Mouse (Mus musculus): ENCODE measurements around the gene Prdm5. TPM values are rescaled to one million over a fixed set of nuclear protein-coding genes. Genes with fewer than 3 reads are reported as not detected.

The Prdm5 gene
- polyA plus RNA-seq, 1 experiment from 2014 or later = 7.2 TPM

- no peaks in the 10 kb centered on the region for H3K36me3 ChIP-seq (ENCODE audit: control insufficient read depth, insufficient read depth, low read length)
- H3K9ac ChIP-seq (ENCODE audit: low read length) = no peak overlapping the region
- DNase-seq (ENCODE audit: low spot score) = no peak
- H3K4me1 ChIP-seq (replicated peaks; ENCODE audit: control insufficient read depth, insufficient read depth) = no peaks in the 10 kb centered on the region
- no peak overlapping the region for H3K4me2 ChIP-seq (replicated peaks; ENCODE audit: low read depth)
- H3K9me3 ChIP-seq (ENCODE audit: control insufficient read depth, low read length) = no peaks in the 10 kb centered on the region
- TF ChIP-seq CTCF (IDR thresholded peaks at IDR 0.05; ENCODE audit: low read depth) (no peak), EP300 (optimal IDR thresholded peaks at IDR 0.05) (no peak)
- no peak overlapping the region for H3K27ac ChIP-seq (replicated peaks)
- 96% methylated on average over 1 of the region's 1 CpGs for WGBS
- no peaks in the 10 kb centered on the region for H3K27me3 ChIP-seq (ENCODE audit: control insufficient read depth, insufficient read depth, low read length)
- no peak for ATAC-seq (ENCODE audit: low FRiP score, low TSS enrichment)
- H3K4me3 ChIP-seq (ENCODE audit: low read depth, low read length) = no peak overlapping the region
Measured at GRCm38 (mm10) chr6:65878300-65878699, 99.5 kb downstream of the Prdm5 start.

- H3K9ac ChIP-seq (ENCODE audit: low read length) = no peak overlapping the region
- ATAC-seq (ENCODE audit: low FRiP score, low TSS enrichment) (no peak), DNase-seq (ENCODE audit: low spot score) (no peak)
- H3K27me3 ChIP-seq (ENCODE audit: control insufficient read depth, insufficient read depth, low read length) = no peaks in the 10 kb centered on the region
- no peak overlapping the region for H3K27ac ChIP-seq (replicated peaks)
- H3K4me2 ChIP-seq (replicated peaks; ENCODE audit: low read depth) = no peak overlapping the region
- H3K4me1 ChIP-seq (replicated peaks; ENCODE audit: control insufficient read depth, insufficient read depth) = no peaks in the 10 kb centered on the region
- H3K4me3 ChIP-seq (ENCODE audit: low read depth, low read length) = no peak overlapping the region
- TF ChIP-seq EP300 (optimal IDR thresholded peaks at IDR 0.05) (no peak), CTCF (IDR thresholded peaks at IDR 0.05; ENCODE audit: low read depth) (no peak)
- H3K36me3 ChIP-seq (ENCODE audit: control insufficient read depth, insufficient read depth, low read length) = no peaks in the 10 kb centered on the region
- WGBS = 97% methylated on average over 1 of the region's 1 CpGs
- H3K9me3 ChIP-seq (ENCODE audit: control insufficient read depth, low read length) = no peaks in the 10 kb centered on the region
Measured at GRCm38 (mm10) chr6:65888835-65889234, 110.0 kb downstream of the Prdm5 start.

DNA sequence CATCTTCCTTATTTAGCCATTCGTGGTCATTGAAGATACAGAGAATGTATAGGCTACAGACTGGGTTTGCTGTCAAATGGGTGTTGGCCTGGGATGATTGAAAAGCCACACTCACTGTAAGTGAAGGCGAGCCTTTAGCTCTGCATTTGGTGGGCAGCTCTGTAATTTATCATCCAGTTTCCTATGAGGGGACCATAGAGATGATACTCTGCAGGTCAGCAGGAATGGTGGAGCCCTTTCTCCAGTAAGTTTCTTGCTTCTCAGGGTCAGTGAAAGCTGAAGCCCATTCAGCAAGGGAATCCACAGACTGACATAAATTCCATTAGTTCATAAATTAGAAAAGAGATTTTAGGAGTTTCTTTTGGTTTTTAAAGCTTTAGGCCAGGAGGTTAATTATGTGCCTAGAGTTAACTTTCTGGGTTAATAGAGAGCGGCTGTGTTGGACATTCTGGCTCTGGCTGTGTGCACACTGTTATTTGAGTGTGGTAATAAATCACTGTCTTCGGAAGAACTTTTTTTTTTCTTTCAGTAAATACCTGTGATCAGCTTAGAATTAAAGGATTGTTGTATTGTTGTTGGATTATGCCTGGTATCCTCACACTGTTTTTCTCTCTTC is 113.4 kb downstream of the Prdm5 start:
- H3K4me1 ChIP-seq (replicated peaks; ENCODE audit: control insufficient read depth, insufficient read depth) = no peaks in the 10 kb centered on the region
- no peaks in the 10 kb centered on the region for H3K36me3 ChIP-seq (ENCODE audit: control insufficient read depth, insufficient read depth, low read length)
- H3K4me2 ChIP-seq (replicated peaks; ENCODE audit: low read depth) = no peak overlapping the region
- TF ChIP-seq EP300 (optimal IDR thresholded peaks at IDR 0.05) (no peak), CTCF (IDR thresholded peaks at IDR 0.05; ENCODE audit: low read depth) (no peak)
- H3K9me3 ChIP-seq (ENCODE audit: control insufficient read depth, low read length) = no peaks in the 10 kb centered on the region
- ATAC-seq (ENCODE audit: low FRiP score, low TSS enrichment) (no peak), DNase-seq (ENCODE audit: low spot score) (no peak)
- no peak overlapping the region for H3K27ac ChIP-seq (replicated peaks)
- H3K9ac ChIP-seq (ENCODE audit: low read length) = no peak overlapping the region
- no peaks in the 10 kb centered on the region for H3K27me3 ChIP-seq (ENCODE audit: control insufficient read depth, insufficient read depth, low read length)
- WGBS = 71% methylated on average over 4 of the region's 4 CpGs
- no peak overlapping the region for H3K4me3 ChIP-seq (ENCODE audit: low read depth, low read length)

GRCm38 (mm10) chr6:65906657-65907182 is 127.9 kb downstream of the Prdm5 start:
- H3K4me1 ChIP-seq (replicated peaks; ENCODE audit: control insufficient read depth, insufficient read depth) = no peaks in the 10 kb centered on the region
- WGBS = 56% methylated on average over 2 of the region's 2 CpGs
- H3K36me3 ChIP-seq (ENCODE audit: control insufficient read depth, insufficient read depth, low read length) = no peaks in the 10 kb centered on the region
- H3K27me3 ChIP-seq (ENCODE audit: control insufficient read depth, insufficient read depth, low read length) = no peaks in the 10 kb centered on the region
- no peak overlapping the region for H3K27ac ChIP-seq (replicated peaks)
- no peak overlapping the region for H3K9ac ChIP-seq (ENCODE audit: low read length)
- H3K4me2 ChIP-seq (replicated peaks; ENCODE audit: low read depth) = no peak overlapping the region
- TF ChIP-seq CTCF (IDR thresholded peaks at IDR 0.05; ENCODE audit: low read depth) (no peak), EP300 (optimal IDR thresholded peaks at IDR 0.05) (no peak)
- no peaks in the 10 kb centered on the region for H3K9me3 ChIP-seq (ENCODE audit: control insufficient read depth, low read length)
- ATAC-seq (ENCODE audit: low FRiP score, low TSS enrichment) (no peak), DNase-seq (ENCODE audit: low spot score) (no peak)
- no peak overlapping the region for H3K4me3 ChIP-seq (ENCODE audit: low read depth, low read length)

DNA sequence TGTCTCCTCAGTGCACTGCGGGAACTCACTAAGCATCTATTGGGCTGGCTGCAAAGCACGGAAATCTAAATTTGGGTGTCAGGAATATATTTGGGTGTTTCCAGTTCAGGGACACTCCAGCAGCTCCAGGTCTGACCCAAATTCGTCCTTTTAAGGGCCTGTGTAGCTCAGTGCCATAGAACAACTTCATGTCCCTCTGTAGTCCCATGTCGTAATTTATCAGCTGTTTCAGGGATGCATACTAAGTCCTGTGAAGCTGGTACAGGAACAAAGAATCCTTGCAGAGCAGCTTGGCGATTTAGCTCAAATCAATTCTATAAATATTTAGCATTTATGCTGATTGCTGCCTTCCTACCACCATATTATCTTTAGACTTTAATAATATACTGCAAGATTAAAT is 136.6 kb downstream of the Prdm5 start:
- WGBS = 75% methylated on average over 5 of the region's 5 CpGs
- Histone ChIP-seq H3K36me3 (ENCODE audit: control insufficient read depth, insufficient read depth, low read length) (no peaks in the 10 kb centered on the region), H3K4me2 (replicated peaks; ENCODE audit: low read depth) (no peak overlapping the region), H3K4me1 (replicated peaks; ENCODE audit: control insufficient read depth, insufficient read depth) (no peaks in the 10 kb centered on the region), H3K9ac (ENCODE audit: low read length) (no peak overlapping the region), H3K9me3 (ENCODE audit: control insufficient read depth, low read length) (no peaks in the 10 kb centered on the region), H3K4me3 (ENCODE audit: low read depth, low read length) (no peak overlapping the region), H3K27ac (replicated peaks) (no peak overlapping the region), H3K27me3 (ENCODE audit: control insufficient read depth, insufficient read depth, low read length) (no peaks in the 10 kb centered on the region)
- TF ChIP-seq EP300 (optimal IDR thresholded peaks at IDR 0.05) (no peak), CTCF (IDR thresholded peaks at IDR 0.05; ENCODE audit: low read depth) (no peak)
- ATAC-seq (ENCODE audit: low FRiP score, low TSS enrichment) (no peak), DNase-seq (ENCODE audit: low spot score) (no peak)

DNA sequence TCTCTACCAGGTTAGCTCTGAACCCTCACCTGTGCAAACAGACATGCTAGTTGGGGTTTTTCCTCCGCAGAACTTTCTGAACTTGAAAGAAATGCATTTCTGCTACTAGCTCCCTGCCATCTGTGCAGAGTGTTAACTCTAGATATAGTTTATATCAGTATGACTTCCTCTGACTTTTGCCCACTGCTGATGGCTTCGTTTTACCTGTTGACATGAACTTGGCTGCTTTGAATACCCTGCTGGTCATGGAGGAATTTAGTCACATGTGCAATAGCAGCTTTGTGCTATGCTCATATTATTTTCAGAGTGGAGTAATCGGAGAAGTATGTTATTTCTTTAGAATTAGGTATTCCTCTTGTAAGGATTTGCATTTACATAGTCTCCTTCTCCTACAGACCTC is 142.9 kb downstream of the Prdm5 start:
- 60% methylated on average over 3 of the region's 3 CpGs for WGBS
- H3K4me1 ChIP-seq (replicated peaks; ENCODE audit: control insufficient read depth, insufficient read depth) = no peaks in the 10 kb centered on the region
- DNase-seq (ENCODE audit: low spot score) (no peak), ATAC-seq (ENCODE audit: low FRiP score, low TSS enrichment) (no peak)
- no peak overlapping the region for H3K27ac ChIP-seq (replicated peaks)
- no peaks in the 10 kb centered on the region for H3K27me3 ChIP-seq (ENCODE audit: control insufficient read depth, insufficient read depth, low read length)
- no peak overlapping the region for H3K4me2 ChIP-seq (replicated peaks; ENCODE audit: low read depth)
- H3K4me3 ChIP-seq (ENCODE audit: low read depth, low read length) = no peak overlapping the region
- no peaks in the 10 kb centered on the region for H3K36me3 ChIP-seq (ENCODE audit: control insufficient read depth, insufficient read depth, low read length)
- TF ChIP-seq CTCF (IDR thresholded peaks at IDR 0.05; ENCODE audit: low read depth) (no peak), EP300 (optimal IDR thresholded peaks at IDR 0.05) (no peak)
- H3K9ac ChIP-seq (ENCODE audit: low read length) = no peak overlapping the region
- H3K9me3 ChIP-seq (ENCODE audit: control insufficient read depth, low read length) = no peaks in the 10 kb centered on the region
